Mouse (Mus musculus): ENCODE results near the gene Cdh4. TPM values are rescaled to one million over a fixed set of nuclear protein-coding genes. Genes with fewer than 3 reads are reported as not detected.

The Cdh4 gene
- polyA plus RNA-seq, 1 experiment from 2014 or later, result 57.4 TPM

GRCm38 (mm10) chr2:179723401-179723800 lies 281.2 kb downstream of the Cdh4 start:
- ATAC-seq, result no peak
- H3K36me3 ChIP-seq (ENCODE audit: control insufficient read depth, insufficient read depth), result no peaks in the 10 kb centered on the region
- no peak overlapping the region for H3K4me3 ChIP-seq (replicated peaks; ENCODE audit: low read length)
- 93% methylated on average over 8 of the region's 8 CpGs for WGBS
- H3K4me2 ChIP-seq (ENCODE audit: low read length), result no peak overlapping the region
- no peaks in the 10 kb centered on the region for H3K9me3 ChIP-seq (ENCODE audit: control insufficient read depth, low read length)
- no peak overlapping the region for H3K27ac ChIP-seq (ENCODE audit: low read length)
- no peaks in the 10 kb centered on the region for H3K27me3 ChIP-seq (replicated peaks; ENCODE audit: control insufficient read depth, insufficient read depth, low read length)
- H3K4me1 ChIP-seq (replicated peaks; ENCODE audit: control insufficient read depth, insufficient read depth, low read length), result peaks cover 7% of the 10 kb centered on the region
- H3K9ac ChIP-seq (replicated peaks; ENCODE audit: low read depth, low read length), result no peak overlapping the region

- Histone ChIP-seq H3K27me3 (replicated peaks; ENCODE audit: control insufficient read depth, insufficient read depth, low read length) (no peaks in the 10 kb centered on the region), H3K4me3 (replicated peaks; ENCODE audit: low read length) (no peak overlapping the region), H3K36me3 (ENCODE audit: control insufficient read depth, insufficient read depth) (no peaks in the 10 kb centered on the region), H3K9ac (replicated peaks; ENCODE audit: low read depth, low read length) (no peak overlapping the region), H3K9me3 (ENCODE audit: control insufficient read depth, low read length) (no peaks in the 10 kb centered on the region), H3K27ac (ENCODE audit: low read length) (no peak overlapping the region), H3K4me2 (ENCODE audit: low read length) (no peak overlapping the region), H3K4me1 (replicated peaks; ENCODE audit: control insufficient read depth, insufficient read depth, low read length) (peaks cover 14% of the 10 kb centered on the region)
- ATAC-seq, result no peak; the same call in 1 of the 2 replicates
- WGBS, result 54% methylated on average over 8 of the region's 8 CpGs
Observed at GRCm38 (mm10) chr2:179729002-179729401, 286.8 kb downstream of the Cdh4 start.

GRCm38 (mm10) chr2:179729802-179730201 lies 287.6 kb downstream of the Cdh4 start:
- H3K4me3 ChIP-seq (replicated peaks; ENCODE audit: low read length), result no peak overlapping the region
- no peaks in the 10 kb centered on the region for H3K9me3 ChIP-seq (ENCODE audit: control insufficient read depth, low read length)
- H3K9ac ChIP-seq (replicated peaks; ENCODE audit: low read depth, low read length), result no peak overlapping the region
- H3K36me3 ChIP-seq (ENCODE audit: control insufficient read depth, insufficient read depth), result no peaks in the 10 kb centered on the region
- H3K4me2 ChIP-seq (ENCODE audit: low read length), result no peak overlapping the region
- no peaks in the 10 kb centered on the region for H3K27me3 ChIP-seq (replicated peaks; ENCODE audit: control insufficient read depth, insufficient read depth, low read length)
- WGBS, result 88% methylated on average over 4 of the region's 4 CpGs
- H3K27ac ChIP-seq (ENCODE audit: low read length), result no peak overlapping the region
- ATAC-seq, result no peak
- H3K4me1 ChIP-seq (replicated peaks; ENCODE audit: control insufficient read depth, insufficient read depth, low read length), result peaks cover 14% of the 10 kb centered on the region

- H3K4me3 ChIP-seq (replicated peaks; ENCODE audit: low read length), result no peak overlapping the region
- H3K4me2 ChIP-seq (ENCODE audit: low read length), result no peak overlapping the region
- 11% methylated on average over 16 of the region's 16 CpGs for WGBS
- no peaks in the 10 kb centered on the region for H3K27me3 ChIP-seq (replicated peaks; ENCODE audit: control insufficient read depth, insufficient read depth, low read length)
- H3K9me3 ChIP-seq (ENCODE audit: control insufficient read depth, low read length), result no peaks in the 10 kb centered on the region
- peak; percentile 68 for ATAC-seq
- no peak overlapping the region; the same call in 1 of the 2 replicates for H3K9ac ChIP-seq (replicated peaks; ENCODE audit: low read depth, low read length)
- no peaks in the 10 kb centered on the region for H3K36me3 ChIP-seq (ENCODE audit: control insufficient read depth, insufficient read depth)
- H3K4me1 ChIP-seq (replicated peaks; ENCODE audit: control insufficient read depth, insufficient read depth, low read length), result peaks cover 14% of the 10 kb centered on the region
- H3K27ac ChIP-seq (ENCODE audit: low read length), result no peak overlapping the region
Observed at GRCm38 (mm10) chr2:179733141-179733831, 291.1 kb downstream of the Cdh4 start.

- Histone ChIP-seq H3K4me2 (ENCODE audit: low read length) (no peak overlapping the region), H3K27ac (ENCODE audit: low read length) (no peak overlapping the region), H3K27me3 (replicated peaks; ENCODE audit: control insufficient read depth, insufficient read depth, low read length) (no peaks in the 10 kb centered on the region), H3K4me1 (replicated peaks; ENCODE audit: control insufficient read depth, insufficient read depth, low read length) (peaks cover 7% of the 10 kb centered on the region; the same call in 1 of the 2 replicates), H3K4me3 (replicated peaks; ENCODE audit: low read length) (no peak overlapping the region), H3K36me3 (ENCODE audit: control insufficient read depth, insufficient read depth) (no peaks in the 10 kb centered on the region), H3K9ac (replicated peaks; ENCODE audit: low read depth, low read length) (no peak overlapping the region), H3K9me3 (ENCODE audit: control insufficient read depth, low read length) (no peaks in the 10 kb centered on the region)
- 100% methylated on average over 1 of the region's 1 CpGs for WGBS
- peak; percentile 31; the same call in 1 of the 2 replicates for ATAC-seq
Observed at GRCm38 (mm10) chr2:179742419-179742818, 300.2 kb downstream of the Cdh4 start.

GRCm38 (mm10) chr2:179742828-179743227 lies 300.6 kb downstream of the Cdh4 start:
- 60% methylated on average over 6 of the region's 6 CpGs for WGBS
- H3K27me3 ChIP-seq (replicated peaks; ENCODE audit: control insufficient read depth, insufficient read depth, low read length), result no peaks in the 10 kb centered on the region
- peaks cover 7% of the 10 kb centered on the region; the same call in 1 of the 2 replicates for H3K4me1 ChIP-seq (replicated peaks; ENCODE audit: control insufficient read depth, insufficient read depth, low read length)
- ATAC-seq, result peak; percentile 62
- H3K9ac ChIP-seq (replicated peaks; ENCODE audit: low read depth, low read length), result no peak overlapping the region
- no peaks in the 10 kb centered on the region for H3K36me3 ChIP-seq (ENCODE audit: control insufficient read depth, insufficient read depth)
- H3K4me3 ChIP-seq (replicated peaks; ENCODE audit: low read length), result no peak overlapping the region
- H3K27ac ChIP-seq (ENCODE audit: low read length), result no peak overlapping the region
- no peak overlapping the region for H3K4me2 ChIP-seq (ENCODE audit: low read length)
- no peaks in the 10 kb centered on the region for H3K9me3 ChIP-seq (ENCODE audit: control insufficient read depth, low read length)

- Histone ChIP-seq H3K36me3 (ENCODE audit: control insufficient read depth, insufficient read depth) (no peaks in the 10 kb centered on the region), H3K27ac (ENCODE audit: low read length) (no peak overlapping the region), H3K4me3 (replicated peaks; ENCODE audit: low read length) (no peak overlapping the region), H3K9ac (replicated peaks; ENCODE audit: low read depth, low read length) (no peak overlapping the region), H3K4me2 (ENCODE audit: low read length) (no peak overlapping the region), H3K4me1 (replicated peaks; ENCODE audit: control insufficient read depth, insufficient read depth, low read length) (peaks cover 11% of the 10 kb centered on the region), H3K9me3 (ENCODE audit: control insufficient read depth, low read length) (no peaks in the 10 kb centered on the region), H3K27me3 (replicated peaks; ENCODE audit: control insufficient read depth, insufficient read depth, low read length) (no peaks in the 10 kb centered on the region)
- ATAC-seq, result no peak
- WGBS, result 80% methylated on average over 7 of the region's 7 CpGs
Observed at GRCm38 (mm10) chr2:179746491-179746890, 304.3 kb downstream of the Cdh4 start.

GRCm38 (mm10) chr2:179749399-179749798 lies 307.2 kb downstream of the Cdh4 start:
- Histone ChIP-seq H3K36me3 (ENCODE audit: control insufficient read depth, insufficient read depth) (no peaks in the 10 kb centered on the region), H3K4me2 (ENCODE audit: low read length) (no peak overlapping the region), H3K27me3 (replicated peaks; ENCODE audit: control insufficient read depth, insufficient read depth, low read length) (no peaks in the 10 kb centered on the region), H3K27ac (ENCODE audit: low read length) (no peak overlapping the region), H3K4me1 (replicated peaks; ENCODE audit: control insufficient read depth, insufficient read depth, low read length) (peaks cover 13% of the 10 kb centered on the region), H3K9me3 (ENCODE audit: control insufficient read depth, low read length) (no peaks in the 10 kb centered on the region), H3K9ac (replicated peaks; ENCODE audit: low read depth, low read length) (no peak overlapping the region), H3K4me3 (replicated peaks; ENCODE audit: low read length) (no peak overlapping the region)
- 75% methylated on average over 3 of the region's 3 CpGs for WGBS
- ATAC-seq, result no peak

- 50% methylated on average over 9 of the region's 9 CpGs for WGBS
- H3K27ac ChIP-seq (ENCODE audit: low read length), result 0 out of 2 replicates have a peak overlapping the region, but pooled peaks have one; percentile 17
- H3K9ac ChIP-seq (replicated peaks; ENCODE audit: low read depth, low read length), result no peak overlapping the region
- H3K4me2 ChIP-seq (ENCODE audit: low read length), result no peak overlapping the region
- H3K36me3 ChIP-seq (ENCODE audit: control insufficient read depth, insufficient read depth), result no peaks in the 10 kb centered on the region
- H3K27me3 ChIP-seq (replicated peaks; ENCODE audit: control insufficient read depth, insufficient read depth, low read length), result no peaks in the 10 kb centered on the region
- ATAC-seq, result no peak; the same call in 1 of the 2 replicates
- peaks cover 27% of the 10 kb centered on the region for H3K4me1 ChIP-seq (replicated peaks; ENCODE audit: control insufficient read depth, insufficient read depth, low read length)
- H3K9me3 ChIP-seq (ENCODE audit: control insufficient read depth, low read length), result no peaks in the 10 kb centered on the region
- no peak overlapping the region for H3K4me3 ChIP-seq (replicated peaks; ENCODE audit: low read length)
Observed at GRCm38 (mm10) chr2:179753811-179754210, 311.6 kb downstream of the Cdh4 start.

Measured in forebrain, embryonic 16.5 days (tissue).